Mouse (Mus musculus) midbrain, embryonic 11.5 days (tissue): ENCODE measurements around the gene Lfng. TPM values are rescaled to one million over a fixed set of nuclear protein-coding genes. Genes with fewer than 3 reads are reported as not detected.

Source experiments
- ATAC-seq: fragments of 200-750 bp; cut with Nextera tagmentation; 2 replicates; pipeline ENCODE4 v1.8.0; 2017; ENCODE audit warnings: moderate TSS enrichment, moderate library complexity; ENCODE audit not compliant: low FRiP score
- DNase-seq: peaks from one replicate; pipeline ENCODE4 v3.0.0; 2015; ENCODE audit warnings: low spot score; ENCODE audit errors: missing footprints
- H3K27ac ChIP-seq: fragments of 300-500 bp; sonication (generic); 2 replicates; pipeline ENCODE4 v1.5.1; 2014; ENCODE audit warnings: low read depth, low read length
- H3K27me3 ChIP-seq: fragments of 300-500 bp; sonication (generic); 2 replicates; pipeline ENCODE4 v1.6.1; 2014; ENCODE audit warnings: mild to moderate bottlenecking, low read length, moderate library complexity, mixed read lengths; ENCODE audit not compliant: control insufficient read depth, insufficient read depth
- H3K36me3 ChIP-seq: fragments of 300-500 bp; sonication (generic); 2 replicates; pipeline ENCODE4 v1.6.1; 2014; ENCODE audit warnings: mild to moderate bottlenecking, low read length, moderate library complexity, mixed read lengths; ENCODE audit not compliant: control insufficient read depth, insufficient read depth
- H3K4me1 ChIP-seq: fragments of 300-500 bp; sonication (generic); 2 replicates; pipeline ENCODE4 v1.6.1; 2014; ENCODE audit warnings: low read length; ENCODE audit not compliant: control insufficient read depth, insufficient read depth
- H3K4me2 ChIP-seq: fragments of 300-500 bp; sonication (generic); 2 replicates; pipeline ENCODE4 v1.6.1; 2014; ENCODE audit warnings: mild to moderate bottlenecking, moderate library complexity
- H3K4me3 ChIP-seq: fragments of 300-500 bp; sonication (generic); 2 replicates; pipeline ENCODE4 v1.5.1; 2014; ENCODE audit warnings: low read depth, low read length
- H3K9ac ChIP-seq: fragments of 300-500 bp; sonication (generic); 2 replicates; pipeline ENCODE4 v1.6.1; 2014; ENCODE audit warnings: low read length
- H3K9me3 ChIP-seq: fragments of 300-500 bp; sonication (generic); 2 replicates; pipeline ENCODE4 v1.6.1; 2016; ENCODE audit warnings: low read length; ENCODE audit not compliant: control insufficient read depth
- WGBS: fragments of 180-500 bp; shearing (Covaris S2); extraction: QIAGEN DNeasy Blood & Tissue Kit; methylation state at CpG from one replicate; pipeline ENCODE4 v1.1.7; 2014; 5-methylcytosine and 5-hydroxymethylcytosine counted together
- polyA plus RNA-seq: library from polyadenylated mRNA; unstranded; fragments of >200 nt; fragmentation: Nextera tagmentation; extraction: Ambion mirVana; gene quantifications from 2 replicates; pipeline ENCODE4 v1.2.1, GENCODE M21; 2014

The Lfng gene
- polyA plus RNA-seq, 1 experiment from 2014 or later: 40.5 TPM

GRCm38 (mm10) chr5:140582995-140583731 is 24.0 kb upstream of the Lfng start:
- Histone ChIP-seq H3K27ac (peak overlapping the region; percentile 93), H3K4me1 (peaks cover 65% of the 10 kb centered on the region), H3K9ac (peak overlapping the region; percentile 45), H3K4me3 (no peak overlapping the region), H3K27me3 (no peaks in the 10 kb centered on the region), H3K36me3 (no peaks in the 10 kb centered on the region), H3K9me3 (no peaks in the 10 kb centered on the region), H3K4me2 (peak overlapping the region; percentile 32; the same call in 1 of the 2 replicates)
- ATAC-seq (peak; percentile 18), DNase-seq (peak; percentile 90)
- WGBS: 7% methylated on average over 8 of the region's 8 CpGs

GRCm38 (mm10) chr5:140583732-140584368 is 23.3 kb upstream of the Lfng start:
- DNase-seq: peak; percentile 97
- ATAC-seq: peak; percentile 88
- WGBS: 9% methylated on average over 6 of the region's 6 CpGs
- no peaks in the 10 kb centered on the region for H3K9me3 ChIP-seq
- H3K4me2 ChIP-seq: peak overlapping the region; percentile 32; the same call in 1 of the 2 replicates
- peak overlapping the region; percentile 93 for H3K27ac ChIP-seq
- peaks cover 60% of the 10 kb centered on the region for H3K4me1 ChIP-seq
- H3K4me3 ChIP-seq: no peak overlapping the region
- H3K36me3 ChIP-seq: no peaks in the 10 kb centered on the region
- H3K27me3 ChIP-seq: no peaks in the 10 kb centered on the region
- H3K9ac ChIP-seq: peak overlapping the region; percentile 45

- 89% methylated on average over 16 of the region's 16 CpGs for WGBS
These were observed 17.9 kb upstream of the Lfng start for GRCm38 (mm10) chr5:140589082-140589774.

GRCm38 (mm10) chr5:140594846-140595245 is 12.3 kb upstream of the Lfng start:
- WGBS: 64% methylated on average over 5 of the region's 5 CpGs
- H3K9ac ChIP-seq: no peak overlapping the region
- H3K27me3 ChIP-seq: no peaks in the 10 kb centered on the region
- H3K4me1 ChIP-seq: peaks cover 4% of the 10 kb centered on the region
- H3K9me3 ChIP-seq: no peaks in the 10 kb centered on the region
- no peak overlapping the region for H3K4me2 ChIP-seq
- ATAC-seq: no peak
- H3K36me3 ChIP-seq: no peaks in the 10 kb centered on the region
- DNase-seq: no peak
- no peak overlapping the region for H3K4me3 ChIP-seq
- no peak overlapping the region for H3K27ac ChIP-seq

More at GRCm38 (mm10) chr5:140589082-140589774, 17.9 kb upstream of the Lfng start:
- Histone ChIP-seq H3K4me2 (no peak overlapping the region), H3K4me1 (peaks cover 14% of the 10 kb centered on the region), H3K27ac (no peak overlapping the region), H3K4me3 (no peak overlapping the region), H3K9ac (no peak overlapping the region), H3K9me3 (no peaks in the 10 kb centered on the region), H3K27me3 (no peaks in the 10 kb centered on the region), H3K36me3 (no peaks in the 10 kb centered on the region)
- ATAC-seq (no peak), DNase-seq (no peak)

- no peak for DNase-seq
- WGBS: 78% methylated on average over 3 of the region's 3 CpGs
These were observed 10.7 kb upstream of the Lfng start for GRCm38 (mm10) chr5:140596426-140596825.

GRCm38 (mm10) chr5:140596927-140597588 is 10.1 kb upstream of the Lfng start:
- no peaks in the 10 kb centered on the region for H3K36me3 ChIP-seq
- no peak overlapping the region for H3K9ac ChIP-seq
- no peak overlapping the region for H3K27ac ChIP-seq
- H3K4me3 ChIP-seq: no peak overlapping the region
- DNase-seq: no peak
- H3K27me3 ChIP-seq: no peaks in the 10 kb centered on the region
- peaks cover 2% of the 10 kb centered on the region; the same call in 1 of the 2 replicates for H3K4me1 ChIP-seq
- H3K9me3 ChIP-seq: no peaks in the 10 kb centered on the region
- H3K4me2 ChIP-seq: no peak overlapping the region
- WGBS: 78% methylated on average over 18 of the region's 18 CpGs
- ATAC-seq: no peak

More at GRCm38 (mm10) chr5:140596426-140596825, 10.7 kb upstream of the Lfng start:
- no peak overlapping the region for H3K9ac ChIP-seq
- ATAC-seq: no peak
- H3K36me3 ChIP-seq: no peaks in the 10 kb centered on the region
- H3K4me2 ChIP-seq: no peak overlapping the region
- H3K4me1 ChIP-seq: peaks cover 6% of the 10 kb centered on the region
- no peak overlapping the region for H3K27ac ChIP-seq
- no peak overlapping the region for H3K4me3 ChIP-seq
- no peaks in the 10 kb centered on the region for H3K9me3 ChIP-seq
- H3K27me3 ChIP-seq: no peaks in the 10 kb centered on the region

GRCm38 (mm10) chr5:140597787-140598186 is 9.3 kb upstream of the Lfng start:
- no peaks in the 10 kb centered on the region for H3K9me3 ChIP-seq
- ATAC-seq (no peak), DNase-seq (no peak)
- H3K4me1 ChIP-seq: peaks cover 2% of the 10 kb centered on the region; the same call in 1 of the 2 replicates
- H3K27ac ChIP-seq: no peak overlapping the region
- WGBS: 92% methylated on average over 4 of the region's 4 CpGs
- no peaks in the 10 kb centered on the region for H3K27me3 ChIP-seq
- H3K9ac ChIP-seq: no peak overlapping the region
- H3K4me3 ChIP-seq: no peak overlapping the region
- H3K36me3 ChIP-seq: no peaks in the 10 kb centered on the region
- H3K4me2 ChIP-seq: no peak overlapping the region

- H3K27me3 ChIP-seq: no peaks in the 10 kb centered on the region
- H3K9ac ChIP-seq: no peak overlapping the region
- WGBS: 66% methylated on average over 5 of the region's 5 CpGs
- no peak overlapping the region for H3K4me2 ChIP-seq
- H3K36me3 ChIP-seq: no peaks in the 10 kb centered on the region
- H3K27ac ChIP-seq: no peak overlapping the region
- DNase-seq: no peak
- no peaks in the 10 kb centered on the region for H3K9me3 ChIP-seq
- ATAC-seq: no peak
- H3K4me3 ChIP-seq: no peak overlapping the region
- H3K4me1 ChIP-seq: peaks cover 3% of the 10 kb centered on the region; the same call in 1 of the 2 replicates
These were observed 7.2 kb upstream of the Lfng start for GRCm38 (mm10) chr5:140599939-140600338.
